Mouse (Mus musculus) kidney, adult 2 months (tissue): ENCODE measurements around the gene Prkag2. TPM values are rescaled to one million over a fixed set of nuclear protein-coding genes. Genes with fewer than 3 reads are reported as not detected.
A peak's percentile ranks its signal among the peaks of the same experiment; 100 is the strongest.

Experiments used
- DNase-seq: peaks from one replicate; pipeline ENCODE4 v3.0.0; 2021
- H3K27ac ChIP-seq: fragments of 200-500 bp; 2 replicates; pipeline ENCODE4 v1.5.1; 2012; ENCODE audit warnings: low read depth, low read length, control low read depth, inconsistent platforms; ENCODE audit not compliant: insufficient read depth
- H3K27me3 ChIP-seq: fragments of 200-500 bp; replicated peaks from 2 replicates; pipeline ENCODE4 v1.6.1; 2012; ENCODE audit warnings: mild to moderate bottlenecking, moderate library complexity, low read length, inconsistent platforms; ENCODE audit not compliant: control insufficient read depth, insufficient read depth
- H3K36me3 ChIP-seq: fragments of 200-500 bp; 2 replicates; pipeline ENCODE4 v1.6.1; 2012; ENCODE audit warnings: mild to moderate bottlenecking, moderate library complexity, low read length, inconsistent platforms; ENCODE audit not compliant: control insufficient read depth, insufficient read depth
- H3K4me1 ChIP-seq: fragments of 200-500 bp; 2 replicates; pipeline ENCODE4 v1.6.1; 2011; ENCODE audit warnings: low read length; ENCODE audit not compliant: control insufficient read depth, insufficient read depth
- H3K4me3 ChIP-seq: fragments of 200-500 bp; 2 replicates; pipeline ENCODE4 v1.5.1; 2011; ENCODE audit warnings: mild to moderate bottlenecking, low read depth, low read length, control low read depth; ENCODE audit not compliant: insufficient read depth
- CTCF ChIP-seq: fragments of 200-500 bp; conservative IDR thresholded peaks from 2 replicates; pipeline ENCODE4 v1.5.1; 2011; ENCODE audit warnings: low read depth, mild to moderate bottlenecking, control low read depth, low read length, moderate library complexity, mixed read lengths; ENCODE audit not compliant: insufficient read depth, insufficient read length
- POLR2A ChIP-seq: fragments of 200-500 bp; IDR thresholded peaks from one replicate; pipeline ENCODE4 v1.6.1; 2011; ENCODE audit warnings: low read depth, low read length, control low read depth
- WGBS: fragments of 180-500 bp; shearing (Covaris S2); methylation state at CpG from one replicate; pipeline ENCODE4 v1.1.7; 2018; 5-methylcytosine and 5-hydroxymethylcytosine counted together
- polyA plus RNA-seq: library from polyadenylated mRNA; depleted of rRNA; stranded (reverse); fragments of >200 nt; gene quantifications from 2 replicates; pipeline ENCODE4 v1.2.3, GENCODE M21; 2012

Prkag2 gene
- polyA plus RNA-seq, 1 experiment = 36.8 TPM

GRCm38 (mm10) chr5:24931578-24932185 lies 168.8 kb downstream of the Prkag2 start:
- H3K27ac ChIP-seq = 0 out of 2 replicates have a peak overlapping the region, but pooled peaks have one; percentile 3

GRCm38 (mm10) chr5:24930831-24931577 lies 169.4 kb downstream of the Prkag2 start:
- Histone ChIP-seq H3K4me1 (peaks cover 12% of the 10 kb centered on the region; the same call in 1 of the 2 replicates), H3K27me3 (no peaks in the 10 kb centered on the region), H3K4me3 (no peak overlapping the region), H3K27ac (0 out of 2 replicates have a peak overlapping the region, but pooled peaks have one; percentile 3), H3K36me3 (no peaks in the 10 kb centered on the region)
- TF ChIP-seq CTCF (no peak), POLR2A (no peak)
- DNase-seq = peak; percentile 58
- WGBS = 59% methylated on average over 8 of the region's 8 CpGs

More at GRCm38 (mm10) chr5:24931578-24932185, 168.8 kb downstream of the Prkag2 start:
- Histone ChIP-seq H3K36me3 (no peaks in the 10 kb centered on the region), H3K4me3 (no peak overlapping the region), H3K27me3 (no peaks in the 10 kb centered on the region), H3K4me1 (peaks cover 12% of the 10 kb centered on the region; the same call in 1 of the 2 replicates)
- TF ChIP-seq CTCF (no peak), POLR2A (no peak)
- peak; percentile 42 for DNase-seq
- WGBS = 48% methylated on average over 10 of the region's 10 CpGs

GRCm38 (mm10) chr5:24928816-24929215 lies 171.6 kb downstream of the Prkag2 start:
- Histone ChIP-seq H3K27ac (no peak overlapping the region), H3K27me3 (no peaks in the 10 kb centered on the region), H3K36me3 (no peaks in the 10 kb centered on the region), H3K4me3 (no peak overlapping the region), H3K4me1 (peaks cover 12% of the 10 kb centered on the region; the same call in 1 of the 2 replicates)
- 98% methylated on average over 4 of the region's 4 CpGs for WGBS
- DNase-seq = no peak
- no peak for TF ChIP-seq CTCF
- no peak for TF ChIP-seq POLR2A

- TF ChIP-seq CTCF = no peak
- TF ChIP-seq POLR2A = no peak
- H3K36me3 ChIP-seq = no peaks in the 10 kb centered on the region
- H3K27ac ChIP-seq = no peak overlapping the region
- peaks cover 12% of the 10 kb centered on the region; the same call in 1 of the 2 replicates for H3K4me1 ChIP-seq
- WGBS = 52% methylated on average over 8 of the region's 8 CpGs
- no peak overlapping the region for H3K4me3 ChIP-seq
- H3K27me3 ChIP-seq = no peaks in the 10 kb centered on the region
- no peak for DNase-seq
Observed at GRCm38 (mm10) chr5:24927706-24928105, 172.7 kb downstream of the Prkag2 start.

GRCm38 (mm10) chr5:24919155-24919554 lies 181.3 kb downstream of the Prkag2 start:
- DNase-seq = no peak
- Histone ChIP-seq H3K27me3 (no peaks in the 10 kb centered on the region), H3K4me3 (no peak overlapping the region), H3K36me3 (no peaks in the 10 kb centered on the region), H3K27ac (no peak overlapping the region), H3K4me1 (no peaks in the 10 kb centered on the region)
- TF ChIP-seq POLR2A (no peak), CTCF (no peak)
- WGBS = 93% methylated on average over 1 of the region's 1 CpGs

GRCm38 (mm10) chr5:24916511-24916910 lies 183.9 kb downstream of the Prkag2 start:
- DNase-seq = no peak
- Histone ChIP-seq H3K27ac (no peak overlapping the region), H3K27me3 (no peaks in the 10 kb centered on the region), H3K4me1 (no peaks in the 10 kb centered on the region), H3K36me3 (no peaks in the 10 kb centered on the region), H3K4me3 (no peak overlapping the region)
- TF ChIP-seq POLR2A = no peak
- 83% methylated on average over 4 of the region's 4 CpGs for WGBS

GRCm38 (mm10) chr5:24915119-24915518 lies 185.3 kb downstream of the Prkag2 start:
- Histone ChIP-seq H3K4me3 (no peak overlapping the region), H3K27me3 (no peaks in the 10 kb centered on the region), H3K27ac (no peak overlapping the region), H3K36me3 (no peaks in the 10 kb centered on the region), H3K4me1 (no peaks in the 10 kb centered on the region)
- TF ChIP-seq POLR2A (no peak), CTCF (no peak)
- 74% methylated on average over 5 of the region's 5 CpGs for WGBS
- DNase-seq = no peak
